Mouse (Mus musculus) intestine, embryonic 16.5 days (tissue): ENCODE results near the gene Tspear. TPM values are rescaled to one million over a fixed set of nuclear protein-coding genes. Genes with fewer than 3 reads are reported as not detected.
A peak's percentile ranks its signal among the peaks of the same experiment; 100 is the strongest.

Source experiments
- ATAC-seq: fragments of 200-750 bp; cut with Nextera tagmentation; 2 replicates; pipeline ENCODE4 v1.8.0; 2017; ENCODE audit warnings: moderate TSS enrichment, moderate library complexity
- H3K27ac ChIP-seq: fragments of 300-500 bp; sonication (generic); 2 replicates; pipeline ENCODE4 v1.5.1; 2014; ENCODE audit warnings: mild to moderate bottlenecking, low read length
- H3K27me3 ChIP-seq: fragments of 300-500 bp; sonication (generic); replicated peaks from 2 replicates; pipeline ENCODE4 v1.6.1; 2014; ENCODE audit warnings: low read length, control low read depth, mixed read lengths; ENCODE audit not compliant: control insufficient read depth, insufficient read depth
- H3K36me3 ChIP-seq: fragments of 300-500 bp; sonication (generic); 2 replicates; pipeline ENCODE4 v1.6.1; 2014; ENCODE audit warnings: low read length, control low read depth; ENCODE audit not compliant: control insufficient read depth, insufficient read depth
- H3K4me1 ChIP-seq: fragments of 300-500 bp; sonication (generic); 2 replicates; pipeline ENCODE4 v1.6.1; 2014; ENCODE audit warnings: low read length, control low read depth, mixed read lengths; ENCODE audit not compliant: control insufficient read depth, insufficient read depth
- H3K4me2 ChIP-seq: fragments of 300-500 bp; sonication (generic); 2 replicates; pipeline ENCODE4 v1.6.1; 2014; ENCODE audit warnings: low read depth, low read length, control low read depth
- H3K4me3 ChIP-seq: fragments of 300-500 bp; sonication (generic); 2 replicates; pipeline ENCODE4 v1.5.1; 2014; ENCODE audit warnings: mild to moderate bottlenecking, low read length
- H3K9ac ChIP-seq: fragments of 300-500 bp; sonication (generic); 2 replicates; pipeline ENCODE4 v1.6.1; 2014; ENCODE audit warnings: low read depth, low read length
- H3K9me3 ChIP-seq: fragments of 300-500 bp; sonication (generic); 2 replicates; pipeline ENCODE4 v1.6.1; 2016; ENCODE audit warnings: low read length, control low read depth; ENCODE audit not compliant: control insufficient read depth
- WGBS: fragments of 180-500 bp; shearing (Covaris S2); extraction: QIAGEN DNeasy Blood & Tissue Kit; methylation state at CpG from one replicate; pipeline ENCODE4 v1.1.7; 2014; 5-methylcytosine and 5-hydroxymethylcytosine counted together
- polyA plus RNA-seq: library from polyadenylated mRNA; unstranded; fragments of >200 nt; fragmentation: Nextera tagmentation; extraction: Ambion mirVana; gene quantifications from 2 replicates; pipeline ENCODE4 v1.2.1, GENCODE M21; 2015

Tspear gene
- polyA plus RNA-seq, 1 experiment from 2014 or later = 0.51 TPM

DNA sequence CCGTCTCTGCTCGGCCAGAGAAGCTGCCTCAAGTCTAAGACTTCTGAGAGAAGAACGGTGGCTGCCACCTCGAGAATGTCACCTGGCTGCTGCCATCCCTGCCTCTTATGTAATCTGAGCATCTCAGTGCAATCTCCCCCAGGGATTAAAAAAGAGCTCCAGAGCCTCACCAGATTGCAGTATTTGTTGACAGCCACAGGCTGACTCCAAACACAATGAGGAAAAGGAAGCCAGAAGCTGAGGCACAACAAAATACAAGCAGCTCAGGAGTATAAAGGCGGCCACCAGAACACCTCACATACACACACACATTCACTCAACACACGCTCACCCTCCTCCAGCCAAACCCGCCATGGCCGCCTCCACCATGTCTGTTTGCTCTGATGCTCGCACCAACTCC, 149.3 kb downstream of the Tspear start, which contains the start of gene Krtap10-10:
TSS of gene Krtap10-10 (plus strand) at position 301 of the 400 bp plus-strand sequence.
- WGBS = 73% methylated on average over 9 of the region's 9 CpGs
- Histone ChIP-seq H3K27ac (no peak within 1 kb of the TSS), H3K4me3 (no peak within 1 kb of the TSS), H3K4me2 (no peak within 1 kb of the TSS), H3K36me3 (no peaks in the 10 kb centered on the region), H3K9me3 (no peaks in the 10 kb centered on the region), H3K9ac (no peak within 1 kb of the TSS), H3K4me1 (no peaks in the 10 kb centered on the region), H3K27me3 (no peaks in the 10 kb centered on the region)
- no peak for ATAC-seq

- no peak overlapping the region for H3K4me2 ChIP-seq
- no peak overlapping the region for H3K27ac ChIP-seq
- no peak overlapping the region for H3K9ac ChIP-seq
- no peaks in the 10 kb centered on the region for H3K36me3 ChIP-seq
- ATAC-seq = no peak
- WGBS = 64% methylated on average over 6 of the region's 6 CpGs
- H3K4me1 ChIP-seq = no peaks in the 10 kb centered on the region
- H3K27me3 ChIP-seq = no peaks in the 10 kb centered on the region
- H3K4me3 ChIP-seq = no peak overlapping the region
- peaks cover 9% of the 10 kb centered on the region for H3K9me3 ChIP-seq
These were observed 152.6 kb downstream of the Tspear start for GRCm38 (mm10) chr10:77839006-77839405.

DNA sequence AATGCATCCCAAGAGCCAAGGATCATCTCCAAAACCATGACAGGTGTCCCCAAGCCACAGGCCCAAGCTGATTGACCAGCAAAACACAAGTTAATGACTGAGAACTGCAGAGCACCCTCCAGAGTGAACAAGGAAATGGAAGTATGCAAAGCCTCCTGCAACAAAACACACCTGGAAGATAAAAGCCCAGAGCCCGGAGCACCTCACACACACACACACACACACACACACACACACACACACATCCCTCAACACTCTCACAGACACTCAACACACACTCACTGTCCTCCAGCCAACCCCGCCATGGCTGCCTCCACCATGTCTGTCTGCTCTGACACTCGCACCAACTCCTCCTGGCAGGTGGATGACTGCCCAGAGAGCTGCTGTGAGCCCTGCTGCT, 160.1 kb downstream of the Tspear start, which contains the start of gene Gm36176:
TSS of gene Gm36176 (plus strand) at position 301 of the 400 bp plus-strand sequence.
- no peak for ATAC-seq
- H3K4me1 ChIP-seq = no peaks in the 10 kb centered on the region

GRCm38 (mm10) chr10:77846961-77847360, 160.6 kb downstream of the Tspear start:
- ATAC-seq = no peak
- Histone ChIP-seq H3K4me1 (no peaks in the 10 kb centered on the region), H3K9me3 (peaks cover 10% of the 10 kb centered on the region), H3K4me3 (no peak overlapping the region), H3K4me2 (no peak overlapping the region), H3K36me3 (no peaks in the 10 kb centered on the region), H3K27ac (no peak overlapping the region), H3K9ac (no peak overlapping the region), H3K27me3 (no peaks in the 10 kb centered on the region)
- 36% methylated on average over 2 of the region's 2 CpGs for WGBS

More for the DNA sequence above, 160.1 kb downstream of the Tspear start, which contains the start of gene Gm36176:
- 71% methylated on average over 3 of the region's 3 CpGs for WGBS
- H3K9ac ChIP-seq = no peak within 1 kb of the TSS
- H3K36me3 ChIP-seq = no peaks in the 10 kb centered on the region
- H3K27ac ChIP-seq = no peak within 1 kb of the TSS
- no peaks in the 10 kb centered on the region for H3K27me3 ChIP-seq
- H3K9me3 ChIP-seq = peaks cover 12% of the 10 kb centered on the region
- no peak within 1 kb of the TSS for H3K4me2 ChIP-seq
- H3K4me3 ChIP-seq = no peak within 1 kb of the TSS

DNA sequence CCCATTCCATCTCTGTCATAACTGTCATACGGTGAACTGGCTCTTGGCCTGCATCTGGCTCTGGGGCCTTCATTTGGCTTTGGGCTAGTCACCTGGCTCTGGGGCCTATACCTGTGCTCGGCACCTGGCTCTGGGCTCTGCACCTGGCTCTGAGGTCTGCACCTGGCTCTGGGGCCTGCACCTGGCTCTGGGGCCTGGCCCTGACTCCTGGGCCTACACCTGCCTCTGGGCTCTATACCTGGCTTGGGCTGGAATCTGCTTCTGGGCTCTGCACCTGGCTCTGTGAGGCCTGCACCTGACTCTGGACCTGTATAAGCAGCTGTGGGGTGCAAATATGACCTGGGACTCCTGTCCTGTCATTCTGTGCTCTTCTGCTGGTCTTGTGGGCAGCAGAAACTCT, 161.2 kb downstream of the Tspear start:
- H3K27me3 ChIP-seq = no peaks in the 10 kb centered on the region
- no peak overlapping the region for H3K9ac ChIP-seq
- H3K27ac ChIP-seq = no peak overlapping the region
- 73% methylated on average over 2 of the region's 2 CpGs for WGBS
- ATAC-seq = peak; percentile 58
- peaks cover 10% of the 10 kb centered on the region for H3K9me3 ChIP-seq
- no peak overlapping the region for H3K4me3 ChIP-seq
- H3K36me3 ChIP-seq = no peaks in the 10 kb centered on the region
- H3K4me1 ChIP-seq = no peaks in the 10 kb centered on the region
- H3K4me2 ChIP-seq = no peak overlapping the region

- ATAC-seq = no peak
- H3K4me3 ChIP-seq = no peak within 1 kb of the TSS
- no peaks in the 10 kb centered on the region for H3K4me1 ChIP-seq
- no peak within 1 kb of the TSS for H3K4me2 ChIP-seq
- H3K27ac ChIP-seq = no peak within 1 kb of the TSS
- no peaks in the 10 kb centered on the region for H3K36me3 ChIP-seq
- 60% methylated on average over 9 of the region's 9 CpGs for WGBS
- no peaks in the 10 kb centered on the region for H3K9me3 ChIP-seq
- no peaks in the 10 kb centered on the region for H3K27me3 ChIP-seq
- no peak within 1 kb of the TSS for H3K9ac ChIP-seq
These were observed 166.2 kb downstream of the Tspear start, which contains the start of gene Gm10318 for GRCm38 (mm10) chr10:77852559-77852958. Gene Gm10318, plus strand, starts transcription at chr10:77852859.

DNA sequence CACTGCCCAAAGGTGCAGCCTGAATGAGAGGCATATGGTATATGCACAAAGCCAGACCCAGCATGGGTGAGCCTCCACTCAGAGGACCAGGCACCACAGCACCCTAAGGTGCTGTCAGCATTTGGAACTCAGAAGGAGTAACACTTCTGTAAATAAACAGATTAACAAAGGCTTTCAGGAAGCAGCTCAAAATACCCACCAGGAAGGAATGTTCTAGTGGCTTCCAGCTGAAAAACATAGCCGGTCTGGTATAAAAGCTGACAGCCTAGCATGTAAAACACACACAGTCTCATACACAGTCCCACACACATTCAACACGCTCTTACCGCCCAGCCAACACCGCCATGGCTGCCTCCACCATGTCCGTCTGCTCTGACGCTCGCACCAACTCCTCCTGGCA, 175.3 kb downstream of the Tspear start, which contains the start of gene Gm3285:
TSS of gene Gm3285 (plus strand) at position 301 of the 400 bp plus-strand sequence.
- H3K4me1 ChIP-seq = 0 out of 2 replicates have a peak, but pooled peaks cover 2% of the 10 kb centered on the region
- H3K9me3 ChIP-seq = no peaks in the 10 kb centered on the region
- H3K4me3 ChIP-seq = no peak within 1 kb of the TSS
- ATAC-seq = no peak
- H3K9ac ChIP-seq = no peak within 1 kb of the TSS
- H3K36me3 ChIP-seq = no peaks in the 10 kb centered on the region
- no peak within 1 kb of the TSS for H3K27ac ChIP-seq
- no peaks in the 10 kb centered on the region for H3K27me3 ChIP-seq
- WGBS = 50% methylated on average over 7 of the region's 7 CpGs
- H3K4me2 ChIP-seq = no peak within 1 kb of the TSS

GRCm38 (mm10) chr10:77864067-77864761, 177.8 kb downstream of the Tspear start:
- WGBS = 26% methylated on average over 14 of the region's 14 CpGs
- Histone ChIP-seq H3K9me3 (no peaks in the 10 kb centered on the region), H3K27ac (no peak overlapping the region), H3K36me3 (no peaks in the 10 kb centered on the region), H3K9ac (peak overlapping the region; percentile 52), H3K4me2 (peak overlapping the region; percentile 51), H3K27me3 (no peaks in the 10 kb centered on the region), H3K4me1 (0 out of 2 replicates have a peak, but pooled peaks cover 2% of the 10 kb centered on the region), H3K4me3 (peak overlapping the region; percentile 35)
- ATAC-seq = peak; percentile 97

DNA sequence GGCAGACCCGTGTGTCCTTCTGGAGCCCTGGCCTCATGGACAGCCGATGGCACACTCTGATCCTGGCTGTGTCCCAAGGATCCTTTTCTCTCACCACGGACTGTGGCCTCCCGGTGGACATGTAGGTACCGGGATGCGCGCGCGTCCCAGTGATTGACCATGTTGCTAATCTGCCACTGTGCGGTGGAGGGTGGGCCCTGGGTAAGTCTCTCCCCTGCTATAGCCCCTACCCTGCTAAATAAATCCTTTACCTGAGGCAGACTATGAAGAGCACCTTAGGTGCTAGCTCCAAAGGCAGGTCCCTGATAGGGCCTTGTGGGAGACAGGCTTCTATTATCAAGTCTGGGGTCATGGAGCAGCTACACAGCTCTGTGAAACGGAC, 178.4 kb downstream of the Tspear start:
- peak overlapping the region; percentile 52 for H3K9ac ChIP-seq
- 0 out of 2 replicates have a peak, but pooled peaks cover 2% of the 10 kb centered on the region for H3K4me1 ChIP-seq
- no peaks in the 10 kb centered on the region for H3K27me3 ChIP-seq
- no peak overlapping the region for H3K27ac ChIP-seq
- H3K9me3 ChIP-seq = no peaks in the 10 kb centered on the region
- no peak; the same call in 1 of the 2 replicates for ATAC-seq
- no peaks in the 10 kb centered on the region for H3K36me3 ChIP-seq
- peak overlapping the region; percentile 51 for H3K4me2 ChIP-seq
- WGBS = 29% methylated on average over 11 of the region's 11 CpGs
- peak overlapping the region; percentile 35 for H3K4me3 ChIP-seq
